Mouse (Mus musculus) liver, embryonic 14.5 days (tissue): ENCODE results near the gene Siglecf. TPM values are rescaled to one million over a fixed set of nuclear protein-coding genes. Genes with fewer than 3 reads are reported as not detected.

Source experiments
- ATAC-seq: fragments of 200-750 bp; cut with Nextera tagmentation; 2 replicates; pipeline ENCODE4 v1.8.0; 2017; ENCODE audit warnings: moderate number of reproducible peaks, mild to moderate bottlenecking, moderate library complexity; ENCODE audit not compliant: insufficient read depth
- DNase-seq, 3 experiments: peaks; one replicate each; pipeline ENCODE4 v3.0.0-alpha.2; 2012 to 2013; ENCODE audit warnings: low read depth in 3 of 3, low spot score in 3 of 3
- H3K27ac ChIP-seq: fragments of 300-500 bp; sonication (generic); 2 replicates; pipeline ENCODE4 v1.5.1; 2014; ENCODE audit warnings: moderate library complexity, mild to moderate bottlenecking, control low read depth, inconsistent platforms
- H3K27me3 ChIP-seq: fragments of 300-500 bp; sonication (generic); 2 replicates; pipeline ENCODE4 v1.6.1; 2014; ENCODE audit warnings: mild to moderate bottlenecking, low read length, moderate library complexity; ENCODE audit not compliant: control insufficient read depth, insufficient read depth
- H3K36me3 ChIP-seq: fragments of 300-500 bp; sonication (generic); replicated peaks from 2 replicates; pipeline ENCODE4 v1.6.1; 2014; ENCODE audit warnings: low read depth; ENCODE audit not compliant: control insufficient read depth, insufficient read depth
- H3K4me1 ChIP-seq, 2 experiments: fragments of 200-500 bp in 1 of 2; fragments of 300-500 bp in 1 of 2; sonication (generic) in 1 of 2; replicated peaks; 2 replicates each; pipeline ENCODE4 v1.6.1; 2012 to 2014; ENCODE audit warnings: antibody characterized with exemption in 1 of 2, inconsistent platforms in 1 of 2, low read length in 1 of 2; ENCODE audit not compliant: control insufficient read depth in 2 of 2, insufficient read depth in 2 of 2
- H3K4me2 ChIP-seq: fragments of 300-500 bp; sonication (generic); 2 replicates; pipeline ENCODE4 v1.6.1; 2014; ENCODE audit warnings: low read depth, mild to moderate bottlenecking, control low read depth, moderate library complexity
- H3K4me3 ChIP-seq, 2 experiments: fragments of 200-500 bp in 1 of 2; fragments of 300-500 bp in 1 of 2; sonication (generic) in 1 of 2; 2 replicates each; pipeline ENCODE4 v1.5.1; 2012 to 2014; ENCODE audit warnings: low read depth in 2 of 2, low read length in 2 of 2, mild to moderate bottlenecking in 2 of 2, control low read depth in 1 of 2, inconsistent platforms in 1 of 2, moderate library complexity in 1 of 2; ENCODE audit not compliant: insufficient read depth in 1 of 2
- H3K9ac ChIP-seq: fragments of 300-500 bp; sonication (generic); replicated peaks from 2 replicates; pipeline ENCODE4 v1.6.1; 2014; ENCODE audit warnings: mild to moderate bottlenecking, control low read depth, moderate library complexity
- H3K9me3 ChIP-seq: fragments of 300-500 bp; sonication (generic); 2 replicates; pipeline ENCODE4 v1.6.1; 2016; ENCODE audit warnings: low read length, mixed read lengths; ENCODE audit not compliant: control insufficient read depth
- CTCF ChIP-seq: IDR thresholded peaks from 2 replicates; pipeline ENCODE4 v1.5.1; 2016; ENCODE audit warnings: antibody characterized with exemption, low read depth, control low read depth
- EP300 ChIP-seq: IDR thresholded peaks from 2 replicates; pipeline ENCODE4 v1.6.1; 2016; ENCODE audit warnings: antibody characterized with exemption, low read depth
- WGBS: fragments of 180-500 bp; shearing (Covaris S2); extraction: QIAGEN DNeasy Blood & Tissue Kit; methylation state at CpG from one replicate; pipeline ENCODE4 v1.1.7; 2014; ENCODE audit not compliant: insufficient replicate concordance; 5-methylcytosine and 5-hydroxymethylcytosine counted together
- polyA plus RNA-seq, 2 experiments: library from polyadenylated mRNA; depleted of rRNA in 1 of 2; stranded (reverse) in 1 of 2; unstranded in 1 of 2; fragments of >200 nt; fragmentation: Nextera tagmentation in 1 of 2; extraction: Ambion mirVana in 1 of 2; gene quantifications; 2 replicates each; pipeline versions ENCODE4 v1.2.1 to v1.2.3; 2012 to 2014

Gene Siglecf
- polyA plus RNA-seq (2012; rRNA removed) (2.0 and 2.7 TPM in 2 replicates), polyA plus RNA-seq (2014; fragmentation: Nextera tagmentation; extraction: Ambion mirVana) (1.3 and 2.4 TPM in 2 replicates)

- 0 out of 2 replicates have a peak, but pooled peaks have one; percentile 14 for ATAC-seq
- no peak within 1 kb of the TSS for H3K4me2 ChIP-seq
- H3K9ac ChIP-seq: no peak within 1 kb of the TSS
- H3K27me3 ChIP-seq: no peaks in the 10 kb centered on the region
- WGBS: 23% methylated on average over 3 of the region's 3 CpGs
- no peak for DNase-seq
- TF ChIP-seq CTCF (no peak), EP300 (no peak)
- H3K27ac ChIP-seq: no peak within 1 kb of the TSS
- no peak within 1 kb of the TSS for H3K4me3 ChIP-seq
- no peaks in the 10 kb centered on the region for H3K9me3 ChIP-seq
- H3K4me1 ChIP-seq: peaks cover 3 to 23% of the 10 kb centered on the region in 2 experiments; a peak in 3 of 4 replicates
- H3K36me3 ChIP-seq: no peaks in the 10 kb centered on the region
Observed at GRCm38 (mm10) chr7:43351154-43351553, at the start of gene Siglecf. Gene Siglecf (plus strand): TSS chr7:43351341.

DNA sequence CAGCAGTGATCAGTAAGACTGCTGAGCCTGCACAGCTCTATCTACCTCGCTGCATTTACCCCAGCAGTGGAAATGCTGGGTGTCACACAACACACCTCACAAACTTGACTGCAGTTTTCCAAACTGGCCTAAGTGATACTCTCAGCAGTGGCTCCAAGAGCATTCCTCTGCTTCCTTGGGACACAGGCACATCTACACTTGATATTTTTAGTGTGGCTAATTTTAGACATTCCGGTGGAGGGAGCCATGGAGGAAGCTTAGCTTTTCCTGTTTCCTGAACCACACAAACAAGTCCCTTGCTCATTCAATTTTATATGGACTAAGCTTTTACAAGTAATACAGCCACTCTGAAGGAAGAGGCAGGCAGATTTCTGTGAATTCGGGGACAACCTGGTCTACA, 45.9 kb upstream of the Siglecf start:
- TF ChIP-seq CTCF: no peak
- TF ChIP-seq EP300: no peak
- Histone ChIP-seq H3K4me1 (peaks cover 0 to 8% of the 10 kb centered on the region in 2 experiments; a peak in 2 of 4 replicates), H3K36me3 (peaks cover 2% of the 10 kb centered on the region), H3K27ac (no peak overlapping the region), H3K9me3 (no peaks in the 10 kb centered on the region), H3K4me2 (no peak overlapping the region), H3K9ac (no peak overlapping the region; the same call in 1 of the 2 replicates), H3K4me3 (no peak overlapping the region), H3K27me3 (no peaks in the 10 kb centered on the region)
- DNase-seq (no peak), ATAC-seq (no peak)
- 48% methylated on average over 3 of the region's 3 CpGs for WGBS

DNA sequence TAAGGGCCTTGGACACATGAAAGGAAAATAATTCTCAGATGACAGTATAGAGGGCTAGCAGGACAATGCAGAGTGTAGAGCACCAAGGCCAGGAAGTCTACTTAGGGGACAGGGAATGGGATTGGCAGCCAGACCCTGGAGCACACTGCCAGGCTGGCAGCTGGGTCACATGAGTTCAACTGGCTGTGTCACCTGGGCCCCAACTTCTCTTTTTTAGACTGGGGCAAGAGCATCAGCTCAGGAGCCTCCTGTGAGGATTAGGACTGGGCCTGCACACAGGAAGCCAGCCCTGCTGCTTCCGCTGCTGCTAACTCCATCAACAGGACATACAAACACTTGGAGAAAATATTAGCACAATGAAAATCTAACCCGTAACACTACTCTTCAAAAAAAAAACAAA, 42.1 kb upstream of the Siglecf start:
- Histone ChIP-seq H3K9ac (no peak overlapping the region), H3K27me3 (no peaks in the 10 kb centered on the region), H3K36me3 (peaks cover 2% of the 10 kb centered on the region), H3K4me1 (peaks cover 7 to 20% of the 10 kb centered on the region in 2 experiments), H3K4me3 (no peak overlapping the region), H3K27ac (no peak overlapping the region), H3K4me2 (no peak overlapping the region; the same call in 1 of the 2 replicates), H3K9me3 (no peaks in the 10 kb centered on the region)
- 65% methylated on average over 2 of the region's 2 CpGs for WGBS
- no peak for ATAC-seq
- TF ChIP-seq CTCF: no peak
- TF ChIP-seq EP300: no peak
- no peak for DNase-seq

- WGBS: 32% methylated on average over 6 of the region's 6 CpGs
- DNase-seq (no peak), ATAC-seq (no peak)
- Histone ChIP-seq H3K4me2 (peak overlapping the region; percentile 64), H3K9me3 (no peaks in the 10 kb centered on the region), H3K27ac (no peak overlapping the region), H3K4me1 (peaks cover 7 to 16% of the 10 kb centered on the region in 2 experiments), H3K4me3 (peak overlapping the region in 1 of 2 experiments; percentile 69; a peak in 2 of 4 replicates), H3K27me3 (no peaks in the 10 kb centered on the region), H3K9ac (no peak overlapping the region; the same call in 1 of the 2 replicates), H3K36me3 (peaks cover 2% of the 10 kb centered on the region; the same call in 1 of the 2 replicates)
- TF ChIP-seq EP300 (no peak), CTCF (no peak)
Observed at GRCm38 (mm10) chr7:43311632-43312031, 39.5 kb upstream of the Siglecf start.

- WGBS: under 1% methylated on average over 32 of the region's 32 CpGs
- Histone ChIP-seq H3K27ac (peak overlapping the region; percentile 38), H3K4me1 (peaks cover 7 to 16% of the 10 kb centered on the region in 2 experiments), H3K9ac (peak overlapping the region; percentile 71), H3K36me3 (peaks cover under 1% of the 10 kb centered on the region; the same call in 1 of the 2 replicates), H3K9me3 (no peaks in the 10 kb centered on the region), H3K4me2 (peak overlapping the region; percentile 64), H3K4me3 (peak overlapping the region; percentile 69 to 95), H3K27me3 (no peaks in the 10 kb centered on the region)
- DNase-seq: peak in 2 of 3 experiments; percentile 11 to 24
- ATAC-seq: peak; percentile 59
- no peak for TF ChIP-seq EP300
- TF ChIP-seq CTCF: peak; percentile 52
Observed at GRCm38 (mm10) chr7:43312386-43313012, 38.6 kb upstream of the Siglecf start.
